Mouse (Mus musculus) intestine, postnatal 0 days (tissue): ENCODE measurements at regions not wholly inside any gene's neighbourhood (a gene's known extent, or its start where the extent isn't known, plus 50 kb on each side); places are given as distances from the start of the nearest gene placed in this dataset.

Experiments used
- ATAC-seq: fragments of 200-750 bp; cut with Nextera tagmentation; 2 replicates; pipeline ENCODE4 v1.8.0; 2017; ENCODE audit warnings: mild to moderate bottlenecking, moderate TSS enrichment, moderate library complexity
- H3K27ac ChIP-seq: fragments of 300-500 bp; sonication (generic); 2 replicates; pipeline ENCODE4 v1.5.1; 2014; ENCODE audit warnings: mild to moderate bottlenecking, low read depth, low read length, moderate library complexity
- H3K27me3 ChIP-seq: fragments of 300-500 bp; sonication (generic); replicated peaks from 2 replicates; pipeline ENCODE4 v1.6.1; 2014; ENCODE audit warnings: low read length, mixed read lengths; ENCODE audit not compliant: control insufficient read depth, insufficient read depth
- H3K36me3 ChIP-seq: fragments of 300-500 bp; sonication (generic); 2 replicates; pipeline ENCODE4 v1.6.1; 2014; ENCODE audit warnings: mild to moderate bottlenecking, moderate library complexity; ENCODE audit not compliant: control insufficient read depth, insufficient read depth
- H3K4me1 ChIP-seq: fragments of 300-500 bp; sonication (generic); replicated peaks from 2 replicates; pipeline ENCODE4 v1.6.1; 2014; ENCODE audit warnings: antibody characterized with exemption, low read length, mixed read lengths; ENCODE audit not compliant: control insufficient read depth, insufficient read depth
- H3K4me2 ChIP-seq: fragments of 300-500 bp; sonication (generic); replicated peaks from 2 replicates; pipeline ENCODE4 v1.6.1; 2014; ENCODE audit warnings: low read depth, mild to moderate bottlenecking, moderate library complexity
- H3K4me3 ChIP-seq: fragments of 300-500 bp; sonication (generic); 2 replicates; pipeline ENCODE4 v1.5.1; 2014; ENCODE audit warnings: low read depth, low read length
- H3K9ac ChIP-seq: fragments of 300-500 bp; sonication (generic); 2 replicates; pipeline ENCODE4 v1.6.1; 2014; ENCODE audit warnings: mild to moderate bottlenecking, low read depth, low read length
- H3K9me3 ChIP-seq: fragments of 300-500 bp; sonication (generic); 2 replicates; pipeline ENCODE4 v1.6.1; 2016; ENCODE audit warnings: mixed run types; ENCODE audit not compliant: control insufficient read depth
- CTCF ChIP-seq: sonication (generic); IDR thresholded peaks from 2 replicates; pipeline ENCODE4 v1.5.1; 2016; ENCODE audit warnings: low read depth, mild to moderate bottlenecking, control low read depth, antibody characterized with exemption, moderate library complexity

DNA sequence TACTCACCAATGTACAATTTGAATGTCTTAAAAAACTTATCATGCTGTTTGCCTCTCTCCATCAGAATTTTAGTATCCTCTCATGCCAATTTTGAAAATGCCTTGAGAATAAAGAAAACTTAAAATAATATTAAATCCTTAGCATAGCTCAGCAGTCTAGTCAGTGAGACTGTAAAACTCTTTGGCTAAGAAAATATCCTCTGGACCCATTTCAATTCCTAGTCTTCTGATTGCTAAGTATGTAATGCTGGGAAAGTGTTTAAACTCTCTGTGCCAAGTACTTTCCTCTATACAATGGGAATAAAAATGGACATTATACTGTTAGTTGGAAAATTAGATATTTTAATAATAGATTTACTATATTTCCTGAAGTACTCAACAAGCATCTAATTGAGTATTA, 66.8 kb upstream of the Gm28710 start:
- no peak for TF ChIP-seq CTCF
- H3K4me2 ChIP-seq: no peak overlapping the region
- H3K27ac ChIP-seq: no peak overlapping the region
- H3K4me3 ChIP-seq: no peak overlapping the region
- ATAC-seq: no peak
- no peaks in the 10 kb centered on the region for H3K27me3 ChIP-seq
- no peaks in the 10 kb centered on the region for H3K4me1 ChIP-seq
- H3K36me3 ChIP-seq: no peaks in the 10 kb centered on the region
- no peak overlapping the region for H3K9ac ChIP-seq
- H3K9me3 ChIP-seq: no peaks in the 10 kb centered on the region
